Mouse (Mus musculus) skeletal muscle tissue, adult 2 months (tissue): ENCODE measurements at regions not wholly inside any gene's neighbourhood (a gene's known extent, or its start where the extent isn't known, plus 50 kb on each side); places are given as distances from the start of the nearest gene placed in this dataset.
"Not testable (repeated sequence)": the region's sequence is repeated elsewhere in the genome, so short reads cannot be mapped to it uniquely, and the experiment has no call there.

Source experiments
- DNase-seq: peaks from one replicate; pipeline ENCODE4 v3.0.0-alpha.2; 2012; ENCODE audit warnings: low read depth, low spot score

DNA sequence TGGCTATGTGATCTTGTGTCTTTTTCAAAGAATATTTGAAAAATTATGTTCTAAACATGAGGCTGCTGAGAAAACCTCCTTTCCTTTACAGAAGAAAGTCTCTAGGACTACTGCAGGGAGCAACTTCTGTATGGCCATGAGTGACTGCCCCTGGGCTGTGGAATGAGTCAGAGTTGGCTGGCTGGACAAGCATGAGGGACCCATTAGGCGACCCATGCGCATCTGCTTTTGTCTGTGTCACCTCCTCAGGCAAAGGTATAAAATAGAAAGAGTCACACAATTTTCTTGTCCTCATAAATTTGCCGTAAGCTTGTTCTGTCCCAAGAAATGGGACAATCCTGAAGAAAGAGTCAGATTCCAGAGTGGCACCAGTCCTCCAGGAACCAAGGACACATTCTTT, 220.1 kb upstream of the Irx1 start:
- DNase-seq = no peak

- DNase-seq = no peak
Observed at GRCm38 (mm10) chr13:72184116-72184845, 220.8 kb upstream of the Irx1 start.

DNA sequence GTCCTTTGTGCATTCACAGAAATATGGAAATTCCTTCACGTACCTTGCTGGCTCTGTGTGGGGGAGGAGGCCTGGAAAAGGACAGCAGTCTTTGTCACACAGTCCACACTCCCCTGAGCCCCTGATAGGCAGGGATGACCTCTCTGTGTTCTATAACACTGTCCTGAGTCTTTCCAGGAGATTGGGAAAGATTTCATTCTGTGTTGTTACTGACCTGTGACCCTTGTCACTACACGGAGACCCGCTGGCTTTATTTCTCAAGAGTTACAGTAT, 221.3 kb upstream of the Irx1 start:
- no peak for DNase-seq

DNA sequence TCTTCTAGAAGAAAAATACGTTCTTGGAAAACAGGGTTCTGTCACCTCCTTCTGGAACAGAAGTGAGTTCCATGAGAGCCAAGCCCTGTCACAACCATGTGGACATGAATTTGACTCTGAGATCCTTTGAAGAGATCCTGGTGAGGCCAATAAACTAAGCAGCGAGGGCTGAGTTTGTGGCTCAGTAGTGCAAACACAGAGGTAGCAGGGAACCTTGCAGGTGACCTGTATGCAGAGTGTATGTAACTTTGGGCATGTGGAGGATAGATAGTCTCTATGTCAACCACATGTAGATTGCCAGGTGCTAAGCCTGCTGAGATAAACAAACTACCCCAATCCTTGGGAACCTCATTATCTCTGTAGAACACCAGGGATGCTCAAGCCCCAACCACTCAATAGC, 232.4 kb upstream of the Irx1 start:
- no peak for DNase-seq

- DNase-seq = no peak
Observed at GRCm38 (mm10) chr13:72198341-72199105, 235.0 kb upstream of the Irx1 start.

DNA sequence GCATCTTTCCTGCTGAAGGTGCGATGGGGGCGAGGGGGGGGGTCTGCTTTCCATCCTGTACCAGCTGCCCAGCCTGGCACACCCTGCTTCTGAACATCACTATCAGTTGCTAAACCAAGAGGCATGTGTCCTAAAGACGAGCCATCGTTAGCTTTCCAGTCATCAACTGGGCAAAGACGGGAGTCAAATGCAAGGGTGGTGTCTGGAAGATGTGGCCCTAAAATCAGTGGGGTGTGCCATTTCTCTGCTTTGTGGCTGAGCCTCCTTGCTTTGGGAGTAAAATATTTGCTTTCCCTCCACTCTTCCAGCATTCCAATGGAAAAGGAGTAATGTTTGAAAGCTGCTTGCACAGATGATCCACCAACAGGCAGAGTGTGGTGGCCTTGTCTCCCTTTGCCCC, 246.0 kb upstream of the Irx1 start:
- DNase-seq = no peak

GRCm38 (mm10) chr13:72209946-72210456, 246.5 kb upstream of the Irx1 start:
- no peak for DNase-seq

DNA sequence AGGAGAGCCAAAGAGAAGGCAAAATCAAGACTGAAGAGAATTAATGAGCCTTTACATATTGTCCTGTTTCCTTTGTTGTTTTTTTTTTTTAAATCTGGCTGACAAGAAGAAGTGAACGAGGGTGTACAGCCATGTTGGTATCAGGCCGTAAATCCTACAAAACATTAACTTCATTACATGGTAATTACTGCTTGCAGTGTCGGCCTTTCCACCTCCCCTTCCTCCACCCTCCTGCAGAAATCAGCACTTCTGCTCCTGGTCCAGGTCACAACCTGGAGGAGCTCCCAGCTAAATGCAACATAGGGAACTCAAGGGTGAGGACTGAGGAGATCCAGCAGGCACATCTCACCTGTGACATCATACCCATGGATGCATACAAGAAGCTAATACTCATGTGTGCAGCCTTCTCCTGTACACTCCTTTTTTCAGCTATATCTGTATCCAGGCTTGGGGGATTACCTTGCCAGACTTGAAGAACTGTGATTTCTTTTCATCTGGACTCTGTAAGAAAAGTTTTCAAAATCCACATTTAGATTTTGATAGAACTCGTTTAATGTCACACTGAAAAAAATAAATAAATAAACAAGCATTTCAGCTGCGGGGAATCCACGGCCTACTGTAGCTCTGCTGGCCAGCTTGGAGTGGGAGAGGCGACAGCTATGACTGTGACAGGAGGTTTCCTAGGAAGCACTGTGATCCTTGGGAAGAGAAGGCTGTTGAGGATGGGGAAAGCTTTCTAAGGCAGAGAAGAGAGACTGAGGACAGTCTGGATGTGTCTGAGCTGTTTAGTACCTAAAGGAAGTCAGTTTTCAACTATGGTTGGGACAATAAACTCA, 247.2 kb upstream of the Irx1 start:
- no peak for DNase-seq

- no peak for DNase-seq
Observed at GRCm38 (mm10) chr13:72211716-72212115, 248.2 kb upstream of the Irx1 start.

GRCm38 (mm10) chr13:72212747-72213146, 249.2 kb upstream of the Irx1 start:
- DNase-seq = no peak

GRCm38 (mm10) chr13:72219329-72219728, 255.8 kb upstream of the Irx1 start:
- DNase-seq = no peak

DNA sequence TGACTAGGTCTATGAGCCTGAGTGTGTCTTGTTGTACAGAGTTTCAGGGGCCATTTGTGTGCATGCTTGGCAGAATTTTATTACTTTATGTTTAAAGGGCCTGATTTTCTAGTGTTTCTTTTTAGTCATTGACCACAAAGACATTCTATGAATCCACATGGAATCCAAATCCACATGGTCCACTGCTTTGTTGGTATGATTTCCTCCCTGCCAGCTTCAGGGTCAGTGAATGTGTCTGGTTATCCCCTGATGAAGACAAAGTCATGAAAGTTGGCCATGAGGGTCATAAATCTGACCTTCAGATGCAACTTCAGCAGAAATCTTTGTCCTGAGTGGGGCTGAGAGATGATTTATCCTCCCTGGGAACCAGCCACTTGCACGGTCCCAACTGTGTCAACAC, 263.6 kb upstream of the Irx1 start:
- no peak for DNase-seq

- no peak for DNase-seq
Observed at GRCm38 (mm10) chr13:72231032-72231591, 267.6 kb upstream of the Irx1 start.

DNA sequence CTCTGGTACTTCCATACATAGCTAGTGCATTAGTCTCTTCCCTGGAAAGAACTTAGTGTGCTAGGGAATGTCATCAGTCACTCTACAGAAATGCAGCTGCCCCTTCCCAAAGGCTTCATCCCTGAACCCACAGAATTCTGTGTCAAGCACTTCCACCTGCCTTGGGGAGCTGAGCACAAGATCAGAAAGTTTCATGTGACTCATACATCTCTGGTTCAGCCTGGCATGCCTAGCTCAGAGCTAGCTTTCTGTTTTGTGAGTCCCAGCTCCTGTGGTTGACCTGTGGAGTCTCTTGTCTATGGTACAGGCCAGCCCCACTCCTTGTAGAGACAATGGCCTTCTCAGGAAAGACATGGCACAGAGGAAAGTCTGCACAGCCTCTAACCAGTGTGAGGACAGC, 268.6 kb upstream of the Irx1 start:
- no peak for DNase-seq

DNA sequence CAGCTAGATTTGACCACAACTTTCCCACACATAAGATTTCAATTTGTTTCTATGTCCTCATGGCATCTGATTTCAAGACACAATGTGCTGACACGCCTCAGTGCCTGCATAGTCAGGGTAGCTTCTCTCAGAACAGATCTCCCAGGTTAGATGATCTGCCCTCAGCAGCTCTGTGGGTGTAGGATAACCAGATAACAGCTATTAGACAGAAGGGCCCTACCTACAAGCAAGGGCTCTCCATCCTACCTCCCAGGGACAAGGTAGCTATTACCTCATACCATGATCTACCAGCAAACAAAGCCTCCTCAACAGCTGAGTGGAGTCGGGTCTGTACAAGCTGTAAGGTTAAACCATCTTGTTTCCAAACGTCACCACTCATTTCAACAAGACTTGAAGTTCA, 278.4 kb upstream of the Irx1 start:
- no peak for DNase-seq

- DNase-seq = no peak
Observed at GRCm38 (mm10) chr13:72250419-72250818, 286.9 kb upstream of the Irx1 start.

- DNase-seq = not testable (repeated sequence)
Observed at GRCm38 (mm10) chr13:72253242-72253641, 289.7 kb upstream of the Irx1 start.

- DNase-seq = no peak
Observed at GRCm38 (mm10) chr13:72258794-72259193, 295.3 kb upstream of the Irx1 start.

DNA sequence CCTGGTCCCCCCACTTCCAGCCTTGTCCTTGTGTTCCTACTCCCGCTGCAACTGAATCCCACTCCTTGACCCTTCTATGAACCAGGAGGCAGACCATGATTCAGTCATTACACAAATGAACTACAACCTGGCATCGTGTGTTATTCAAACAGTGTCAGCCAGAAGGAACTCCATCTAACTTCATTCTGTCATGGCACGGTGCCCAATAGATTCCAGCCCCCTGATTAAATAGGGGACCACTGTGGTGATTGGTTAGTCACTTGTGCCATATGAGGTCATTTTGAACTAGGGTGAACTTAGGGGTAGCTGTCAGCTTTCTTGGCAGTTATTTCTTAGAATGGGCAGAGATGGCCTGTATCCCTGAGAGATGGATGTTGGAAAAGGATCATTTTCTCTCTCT, 300.9 kb upstream of the Irx1 start:
- no peak for DNase-seq

DNA sequence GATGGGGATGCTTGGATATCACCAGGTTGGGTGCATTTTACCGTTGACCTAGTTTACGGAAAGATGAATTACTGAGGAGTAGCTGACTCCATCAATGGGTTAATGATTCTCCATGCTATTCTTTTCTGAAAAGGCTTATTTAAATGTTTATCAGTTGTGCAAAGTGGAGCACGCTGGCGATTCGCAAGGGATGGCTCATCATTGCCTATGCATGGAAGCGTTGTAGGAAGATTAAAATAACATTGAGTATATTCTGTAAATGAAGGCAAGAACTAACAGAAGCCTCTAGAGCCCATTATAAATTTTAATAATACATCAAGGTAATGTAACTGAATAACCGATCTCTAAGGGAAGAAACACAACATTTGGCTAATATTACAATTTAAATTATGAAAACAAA, 301.6 kb upstream of the Irx1 start:
- no peak for DNase-seq

GRCm38 (mm10) chr13:72265650-72266049, 302.1 kb upstream of the Irx1 start:
- no peak for DNase-seq

- no peak for DNase-seq
Observed at GRCm38 (mm10) chr13:72266174-72266768, 302.7 kb upstream of the Irx1 start.
